Mouse (Mus musculus) adrenal gland (tissue): Measurements from ENCODE around the gene Pzp.

ENCODE experiments used
- intact Hi-C: fragments of 180-260 bp; cut with DNase I; formaldehyde crosslinking; loops from one replicate; pipeline ENCODE4 v1.15.1; 2025
- long read RNA-seq, 2 experiments: library from polyadenylated mRNA; unstranded; transcript quantifications; one replicate each; pipeline ENCODE4 v2.0.0; 2020; ENCODE audit warnings: borderline replicate concordance in 1 of 2; ENCODE audit not compliant: insufficient replicate concordance in 1 of 2

Pzp gene
- long read RNA-seq, experiment 1, result 0 reads
- long read RNA-seq, experiment 2, result 0 reads

DNA sequence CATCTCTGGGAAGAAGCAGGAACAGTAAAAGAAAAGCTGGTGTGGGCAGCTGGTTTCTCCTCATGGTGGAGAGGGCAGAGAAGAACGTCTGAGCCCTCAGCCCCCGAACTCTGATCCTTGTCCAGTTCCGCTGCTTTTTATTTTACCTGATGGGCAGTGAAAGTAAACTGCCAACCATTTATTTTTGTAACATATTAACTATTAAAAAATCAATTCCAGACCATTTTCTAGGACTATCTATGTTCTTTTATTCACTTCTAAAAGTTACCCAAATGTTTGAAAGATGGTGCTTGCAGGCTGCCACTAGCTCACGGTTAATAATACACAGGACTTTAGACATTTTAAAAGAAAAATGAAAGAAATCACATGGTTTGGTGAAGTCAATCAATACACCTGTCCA, at the start of gene Pzp:
Gene Pzp, minus strand, starts transcription at position 120 of the 400 bp plus-strand sequence.
- intact Hi-C loops, result no loop called here

DNA sequence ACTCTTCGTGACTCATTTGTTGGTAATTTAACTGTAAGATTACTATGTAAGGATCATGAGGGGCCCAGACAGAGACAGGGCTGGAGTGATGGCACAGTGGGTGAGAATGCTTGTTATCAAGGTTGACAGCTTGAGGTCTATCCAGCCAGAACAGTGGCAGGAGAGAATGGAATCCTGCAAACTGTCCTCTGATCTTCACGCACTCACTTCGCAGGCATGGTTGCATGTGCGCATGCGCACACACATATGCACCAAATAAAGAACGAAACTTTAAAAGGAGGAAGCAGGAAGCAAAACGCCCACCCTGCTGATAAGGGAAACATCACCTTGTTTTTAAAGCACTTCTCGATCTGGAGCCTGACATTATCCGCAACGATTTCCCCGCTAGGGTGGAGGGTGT, 40.1 kb upstream of the Pzp start:
- intact Hi-C loops, result no loop called here

DNA sequence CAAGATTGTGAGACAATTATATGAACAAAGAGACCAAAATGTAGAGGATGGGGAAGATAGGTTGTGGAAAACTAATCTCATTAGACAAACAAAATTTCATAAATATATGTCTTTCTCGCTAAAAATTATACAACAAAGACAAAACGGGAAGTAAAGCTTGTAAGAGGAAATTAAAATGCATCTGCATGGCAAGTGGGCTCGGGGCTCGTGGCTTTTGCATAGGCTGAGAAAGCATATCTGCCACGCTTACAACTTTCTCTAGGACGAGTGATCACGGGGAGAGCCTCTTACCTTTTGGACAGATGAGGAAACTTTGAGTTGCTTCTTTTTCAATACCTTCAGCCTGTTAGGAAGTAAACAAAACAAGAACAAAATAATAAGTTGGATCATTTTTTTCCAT, 27.5 kb upstream of the Pzp start:
- intact Hi-C loops, result no loop called here

DNA sequence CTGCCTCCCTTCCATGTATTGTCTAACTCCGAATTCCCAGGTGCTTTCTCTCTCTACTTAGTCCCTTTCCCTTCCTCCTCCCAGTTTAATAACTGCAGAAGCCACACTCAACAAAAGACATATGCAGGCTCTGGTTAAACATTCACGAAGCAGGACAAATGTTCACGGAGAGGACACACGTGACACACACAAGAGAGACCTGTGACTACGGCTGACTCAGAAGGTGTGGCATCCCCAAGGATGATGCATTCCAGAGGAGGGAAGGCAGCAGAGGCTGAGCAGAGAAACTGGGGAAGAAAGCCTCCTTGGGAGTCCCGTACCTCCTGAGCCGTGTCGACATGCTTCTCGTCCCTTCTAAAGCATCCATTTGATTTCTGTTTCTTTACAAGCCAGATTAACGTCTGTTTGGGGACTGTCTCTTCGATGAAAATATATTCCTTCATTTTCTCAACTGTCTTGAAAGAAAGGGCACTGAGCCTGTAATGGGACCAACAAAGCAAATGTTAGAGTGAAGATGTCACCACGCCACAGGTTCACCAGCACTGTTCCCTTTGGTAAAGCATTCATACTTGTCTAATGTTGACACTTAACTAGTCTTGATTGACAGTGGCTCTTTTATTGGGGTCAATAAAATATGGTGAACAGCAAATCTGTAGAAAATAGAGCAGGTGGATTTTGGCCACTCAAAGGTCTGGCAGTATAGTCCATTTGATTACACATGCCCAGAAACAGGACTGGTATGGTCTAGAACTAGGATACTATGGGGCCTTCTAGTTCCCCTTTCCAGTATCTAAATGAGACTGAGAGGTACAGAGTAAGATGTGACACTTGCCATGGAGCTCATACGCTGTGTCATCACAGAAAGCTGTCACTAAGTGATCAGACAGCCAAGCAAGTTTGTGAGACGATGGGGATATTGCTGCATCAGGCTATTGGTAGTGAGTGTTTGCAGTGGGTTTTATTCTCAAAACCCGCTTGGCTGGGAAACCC, 23.2 kb upstream of the Pzp start:
- intact Hi-C loops, result no loop called here

DNA sequence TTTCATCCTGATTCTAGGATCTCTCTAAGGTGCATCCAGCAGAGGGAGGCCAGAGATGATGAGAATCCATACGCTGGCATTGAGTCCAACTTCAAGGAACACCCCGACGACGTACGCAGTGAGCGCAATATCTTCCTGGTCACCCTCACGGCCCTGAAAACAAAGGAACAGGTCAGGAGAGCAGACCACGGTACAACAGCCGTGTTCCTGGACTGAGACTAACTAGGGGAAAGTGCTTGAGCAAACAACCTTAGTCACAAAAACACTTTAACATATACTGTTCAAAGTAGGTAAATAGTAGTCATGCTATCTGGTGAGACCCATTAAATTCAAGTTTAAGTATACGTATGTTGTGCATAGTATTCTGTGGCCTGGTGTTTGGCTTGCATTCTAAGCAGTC, 22.0 kb upstream of the Pzp start:
- intact Hi-C loops, result no loop called here

DNA sequence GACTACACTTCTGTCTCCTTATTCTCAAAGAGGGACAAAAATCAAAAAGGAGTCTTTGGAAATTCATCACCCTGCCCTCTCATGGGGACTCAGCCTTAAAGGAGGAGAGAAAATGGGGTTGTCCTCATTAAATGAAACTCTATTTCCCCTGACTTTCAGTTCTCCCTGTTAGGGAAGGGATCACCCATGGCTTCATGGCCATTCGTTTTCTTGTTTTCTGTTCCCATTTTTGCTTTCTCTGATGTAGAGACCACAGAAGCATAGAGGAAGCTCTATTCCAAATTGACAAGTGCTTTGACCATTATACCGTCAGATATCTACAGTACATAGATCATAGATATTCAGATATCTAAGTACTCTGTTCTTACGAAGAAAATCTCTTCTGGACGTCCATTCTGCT, 18.9 kb upstream of the Pzp start:
- intact Hi-C loops, result no loop called here

DNA sequence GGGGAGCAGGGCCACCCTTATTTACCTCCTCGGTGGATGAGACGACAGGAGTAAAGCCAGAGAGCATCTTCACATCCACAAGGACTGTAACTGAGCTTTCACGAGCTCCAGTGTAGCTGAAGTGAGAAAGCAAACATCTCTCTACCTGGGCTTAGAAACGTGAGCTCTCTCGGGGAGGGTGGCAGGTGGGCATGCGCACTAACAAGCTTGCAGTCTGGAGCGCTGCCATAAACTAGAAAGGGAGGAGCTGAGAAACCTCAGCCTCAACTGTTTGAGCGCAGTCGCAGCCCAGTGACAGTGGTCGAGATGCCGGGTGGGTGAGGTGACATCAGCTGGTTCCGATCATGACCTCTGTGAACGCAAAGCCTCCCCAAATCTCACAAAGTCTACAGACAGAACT, 16.7 kb upstream of the Pzp start:
- intact Hi-C loops, result no loop called here

DNA sequence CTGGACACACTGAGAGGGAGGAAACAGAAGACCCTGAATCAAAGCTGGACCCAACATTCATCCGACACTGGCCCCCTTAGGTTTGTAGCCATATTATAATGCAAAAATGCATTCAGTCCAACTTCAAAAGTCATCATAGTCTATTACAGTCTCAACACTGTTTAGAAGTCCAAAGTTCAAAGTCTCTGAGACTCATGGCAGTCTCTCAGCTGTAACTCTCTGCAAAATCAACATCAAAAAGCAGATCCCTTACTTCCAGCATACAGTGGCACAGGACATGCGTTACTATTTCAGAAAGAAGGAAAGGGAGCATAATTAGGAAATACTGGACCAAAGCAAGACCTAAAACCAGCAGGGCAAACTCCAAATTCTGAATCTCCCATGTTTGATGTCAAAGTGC, 8.7 kb upstream of the Pzp start:
- intact Hi-C loops, result no loop called here

DNA sequence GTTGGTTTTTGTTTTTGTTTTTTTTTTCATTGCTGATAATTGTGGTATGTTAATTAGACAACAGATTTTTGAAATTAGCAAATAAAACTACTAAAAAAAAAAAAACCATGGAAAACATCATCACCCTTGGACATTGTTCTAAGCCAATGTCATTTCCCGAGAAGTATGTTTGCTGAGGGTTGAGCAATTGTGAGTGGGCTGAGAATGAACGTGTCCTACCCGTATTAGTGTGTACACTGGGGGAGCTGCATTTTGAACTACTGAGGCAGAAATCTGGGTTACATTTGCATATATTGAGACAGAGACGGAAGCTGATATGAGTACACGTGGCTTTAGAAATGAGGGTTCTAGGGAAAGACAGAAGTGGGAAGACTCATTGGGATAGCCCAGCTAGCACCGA, 6.8 kb upstream of the Pzp start:
- intact Hi-C loops, result no loop called here

DNA sequence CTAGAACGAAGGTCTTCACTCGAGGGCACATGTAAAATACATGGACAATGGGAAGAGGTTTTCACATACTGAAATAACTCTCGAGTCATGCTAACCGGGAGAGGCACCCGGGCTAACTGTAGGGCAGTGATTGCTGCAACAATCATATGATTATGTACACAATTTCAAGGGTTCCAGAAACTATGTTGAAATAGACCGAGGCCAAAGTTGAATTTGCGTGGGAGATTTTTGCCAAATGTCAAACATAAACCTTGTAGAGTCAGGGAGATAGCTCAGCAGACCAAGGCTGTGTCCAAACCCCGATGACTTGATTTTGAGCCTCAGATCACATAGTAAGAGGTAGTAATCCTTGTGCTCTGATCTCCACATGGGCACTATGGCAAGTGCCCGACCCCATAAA, 6.2 kb upstream of the Pzp start:
- intact Hi-C loops, result no loop called here

DNA sequence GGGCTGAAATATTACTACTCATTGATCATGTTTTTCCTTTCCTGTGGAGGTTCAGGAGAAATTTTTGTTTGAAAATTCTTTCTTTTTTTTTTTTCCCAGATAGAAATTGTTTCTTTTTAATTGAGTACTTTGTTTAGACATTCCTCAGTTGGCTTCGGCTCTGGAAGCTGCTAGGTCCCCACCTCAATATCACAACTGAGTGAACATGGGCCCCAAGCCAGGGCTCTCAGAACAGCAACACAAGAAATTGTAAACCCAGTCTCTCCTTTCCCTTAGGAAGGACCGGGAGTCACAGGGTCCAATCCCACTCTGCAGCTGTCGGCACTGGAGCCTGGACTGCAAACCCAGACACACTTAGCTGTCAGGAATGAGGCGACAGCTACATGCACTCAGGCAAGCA, 2.0 kb upstream of the Pzp start:
- intact Hi-C loops, result no loop called here

DNA sequence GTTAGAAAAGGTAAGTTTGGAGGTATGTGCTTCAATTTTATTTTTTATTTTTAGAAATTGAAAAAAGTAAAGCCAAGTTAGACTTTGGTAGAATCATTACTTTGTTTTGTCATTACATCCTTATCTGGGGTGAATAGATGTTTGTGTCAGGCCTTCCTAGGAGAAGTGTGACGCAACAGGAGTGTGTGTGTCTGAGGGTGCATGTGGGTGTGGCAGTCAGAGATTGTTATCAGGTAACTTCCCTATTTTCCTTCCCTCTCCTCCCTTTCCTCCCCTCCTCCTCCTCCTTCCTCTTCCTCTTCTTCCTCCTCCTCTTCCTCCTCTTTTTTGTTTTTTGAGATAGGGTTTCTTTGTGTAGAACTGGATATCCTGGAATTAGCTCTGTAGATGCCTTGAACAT, 590 bp upstream of the Pzp start:
- intact Hi-C loops, result no loop called here

DNA sequence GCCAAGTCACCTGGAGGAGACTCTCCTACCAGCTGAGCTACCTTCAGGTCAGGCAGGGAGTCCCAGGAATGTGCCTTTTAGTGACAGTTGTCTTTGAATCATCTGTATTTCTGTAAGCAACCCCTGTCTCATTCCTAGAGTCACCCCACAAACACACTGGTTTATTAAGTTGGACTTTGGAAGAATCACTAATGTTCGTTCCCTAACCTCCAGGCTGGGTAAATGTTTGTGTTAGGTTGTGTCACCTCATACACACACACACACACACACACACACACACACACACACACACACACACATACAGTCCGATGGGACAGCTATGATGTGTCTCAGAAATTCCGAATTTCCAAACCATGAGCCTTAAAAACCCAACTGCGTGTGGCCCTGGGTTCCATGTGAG, 719 bp downstream of the Pzp start:
- intact Hi-C loops, result no loop called here

DNA sequence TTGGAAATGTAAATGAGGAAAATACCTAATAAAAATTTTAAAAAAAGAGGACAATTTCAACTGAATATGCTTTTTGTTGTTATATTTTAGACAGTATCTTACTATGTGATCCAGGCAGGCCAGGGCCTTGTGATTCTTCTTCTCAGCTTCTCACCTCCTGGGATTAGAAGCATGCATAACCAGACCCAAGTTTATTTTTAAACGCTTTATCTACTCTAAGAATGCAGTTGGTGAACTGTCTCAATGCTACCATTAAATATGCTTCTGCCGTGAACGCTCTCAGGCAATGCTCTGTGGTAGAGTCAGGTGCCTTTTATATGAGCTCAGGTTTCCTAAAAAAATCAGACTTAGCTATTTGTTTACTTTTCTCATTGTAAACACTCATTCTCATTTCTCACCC, 3.2 kb downstream of the Pzp start:
- intact Hi-C loops, result no loop called here

DNA sequence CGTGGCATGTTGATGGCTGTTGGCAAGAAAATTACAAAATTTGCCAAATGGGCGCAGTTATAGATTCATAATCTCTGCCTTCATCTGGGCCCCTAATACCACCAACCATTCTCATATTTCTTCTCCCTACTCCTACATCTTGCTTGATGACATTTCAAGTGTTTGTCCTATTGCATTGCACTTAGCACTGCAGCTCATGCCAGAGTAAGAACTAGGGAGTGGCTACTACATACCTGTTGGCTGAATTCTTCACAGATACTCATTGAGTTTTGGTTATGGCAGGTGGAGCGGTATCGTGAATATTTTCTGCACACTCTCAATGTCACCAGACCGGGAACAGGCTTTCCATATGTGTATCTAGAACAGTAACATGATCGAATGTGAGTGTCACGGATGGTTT, 7.4 kb downstream of the Pzp start:
- intact Hi-C loops, result no loop called here

DNA sequence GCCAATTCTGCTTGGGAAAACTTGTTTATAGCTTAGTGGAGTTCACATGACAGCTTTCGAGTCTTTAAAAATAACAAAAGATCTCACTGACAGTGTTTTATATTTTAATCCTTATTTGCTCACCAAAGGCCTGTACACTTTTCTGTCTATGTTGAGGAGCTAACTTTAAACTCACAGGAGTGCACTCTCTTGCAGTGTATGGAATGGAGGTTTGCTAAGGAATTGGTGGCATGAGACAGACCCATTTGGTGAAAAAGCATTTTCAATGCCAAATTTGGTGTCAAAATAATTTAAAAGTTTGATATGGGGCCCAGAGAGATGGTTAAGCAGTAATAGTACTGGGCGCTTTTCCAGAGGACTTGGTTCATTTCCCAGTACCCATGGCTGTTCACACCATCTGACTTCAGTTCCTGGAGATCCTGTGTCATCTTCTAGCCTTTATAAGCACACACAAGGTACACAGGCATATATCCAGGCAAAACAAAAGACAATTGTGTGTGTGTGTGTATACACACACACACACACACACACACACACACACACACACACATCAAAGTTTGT, 20.8 kb downstream of the Pzp start:
- intact Hi-C loops, result no loop called here

DNA sequence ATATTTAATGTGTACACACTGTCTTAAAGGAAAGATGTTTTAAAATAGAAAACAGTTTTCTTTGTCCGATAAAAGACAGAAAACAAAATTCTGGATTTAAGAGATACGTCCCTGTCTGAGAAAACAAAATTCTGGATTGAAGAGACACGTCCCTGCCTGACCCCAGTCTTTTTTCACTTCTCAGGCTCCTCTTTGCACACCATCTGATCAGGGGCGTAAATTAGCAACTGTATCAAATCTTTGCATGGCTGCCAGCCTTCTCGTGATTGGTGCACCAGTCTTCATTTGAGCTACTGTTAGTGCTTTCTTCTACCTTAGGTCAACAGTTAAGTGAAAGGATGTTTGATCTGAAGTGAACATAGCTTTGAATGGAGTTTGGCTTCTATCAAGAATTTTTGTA, 21.8 kb downstream of the Pzp start:
- intact Hi-C loops, result no loop called here

DNA sequence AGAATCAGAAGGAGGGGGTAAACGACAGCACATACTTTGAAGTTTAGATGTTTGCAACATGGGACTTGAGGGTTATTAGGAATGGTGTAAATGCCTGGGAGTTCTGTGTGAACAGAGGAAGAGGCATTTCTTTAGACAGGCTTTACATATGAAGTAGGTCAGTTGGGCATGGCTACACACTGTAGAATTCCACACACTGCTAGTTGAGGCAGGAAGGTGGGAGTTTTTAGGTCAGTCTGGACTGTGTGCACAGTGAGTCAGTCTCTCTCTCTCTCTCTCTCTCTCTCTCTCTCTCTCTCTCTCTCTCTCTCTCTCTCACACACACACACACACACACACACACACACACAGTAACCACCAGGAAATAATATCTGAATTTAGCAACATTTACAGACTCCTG, 31.2 kb downstream of the Pzp start:
- intact Hi-C loops, result no loop called here

DNA sequence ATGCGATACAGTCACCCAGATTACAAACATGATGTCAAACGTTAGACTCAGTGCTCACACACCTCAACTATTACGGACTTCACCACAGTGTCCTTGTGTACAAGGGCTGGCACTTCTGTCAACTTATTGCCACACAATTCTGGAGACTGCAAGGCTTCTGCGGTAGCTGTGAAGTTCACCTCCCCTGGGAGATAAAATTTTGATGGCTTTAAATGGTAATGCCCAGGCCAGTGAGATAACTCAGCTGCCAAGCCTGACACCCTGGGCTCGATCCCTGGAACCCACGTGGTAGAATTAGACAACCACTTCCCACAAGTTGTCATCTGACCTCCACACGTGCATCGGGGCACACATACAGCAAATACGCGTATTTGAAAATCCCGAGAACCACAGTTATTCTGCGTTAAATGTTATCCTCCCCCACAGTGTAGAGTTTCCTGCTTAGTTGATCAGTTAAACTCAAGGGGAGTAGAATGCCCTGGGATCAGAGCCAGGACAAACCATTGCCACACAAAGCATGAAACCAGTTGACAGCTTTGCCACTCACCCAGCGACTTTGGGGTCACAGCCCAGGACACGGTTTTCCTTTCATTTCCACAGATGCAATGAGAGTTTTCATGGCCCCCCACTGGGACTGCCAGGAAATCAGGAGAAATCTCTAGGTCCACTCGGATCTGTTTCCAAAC, 31.7 kb downstream of the Pzp start:
- intact Hi-C loops, result no loop called here

DNA sequence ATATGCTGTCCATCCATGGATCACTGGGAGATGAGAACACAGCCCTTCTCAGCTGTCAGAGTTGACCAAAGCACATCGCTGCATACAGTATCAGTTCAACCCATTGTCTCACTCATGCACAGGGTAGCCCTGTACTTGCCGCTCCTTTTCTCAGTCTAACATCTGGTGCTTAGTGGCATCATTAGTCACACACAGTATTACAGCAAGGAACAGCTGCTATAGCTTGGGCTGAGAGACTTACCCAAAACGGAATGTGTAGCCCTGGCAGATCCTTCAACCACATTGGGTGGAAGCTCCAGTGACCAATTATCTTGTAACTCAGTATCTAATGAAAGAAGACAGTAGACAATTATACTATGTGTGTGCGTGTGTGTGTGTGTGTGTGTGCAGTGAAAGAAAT, 34.6 kb downstream of the Pzp start:
- intact Hi-C loops, result no loop called here

DNA sequence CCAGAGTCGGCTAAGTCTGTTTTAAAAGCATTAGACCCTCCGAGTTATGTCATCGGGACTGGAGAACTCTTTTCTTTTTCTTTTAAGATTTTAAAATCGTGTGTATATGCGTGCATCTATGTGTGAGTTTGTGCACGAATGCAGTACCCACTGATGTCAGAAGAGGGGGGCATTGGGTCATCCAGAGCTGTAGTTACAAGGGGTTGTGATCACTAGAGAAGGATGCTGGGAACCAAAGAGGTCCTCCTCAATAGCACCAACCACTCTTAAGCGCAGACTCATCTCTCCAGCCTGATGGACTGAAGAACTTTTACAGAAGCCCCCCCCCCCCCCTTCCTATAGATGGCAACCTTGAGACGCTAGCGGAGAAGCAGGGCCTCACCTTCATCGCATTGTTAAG, 36.4 kb downstream of the Pzp start:
- intact Hi-C loops, result no loop called here

DNA sequence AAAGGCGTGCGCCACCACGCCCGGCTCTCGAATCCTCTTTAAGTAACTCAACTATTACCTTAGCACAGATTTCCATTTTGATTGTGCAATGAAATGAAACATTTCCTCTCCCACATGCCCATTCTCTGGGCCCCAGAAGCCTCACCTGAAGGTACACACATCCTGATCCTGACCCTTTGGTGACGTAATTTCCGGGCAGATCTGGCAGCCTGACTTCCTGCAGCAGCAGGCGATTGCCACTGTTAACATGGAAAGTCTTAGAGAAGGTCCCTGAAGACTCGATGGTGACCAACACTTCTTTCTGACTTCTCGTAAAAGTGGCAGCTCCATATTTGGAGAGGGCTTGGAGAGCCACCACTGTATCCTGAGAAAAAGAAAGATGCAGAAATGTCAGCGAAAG, 38.8 kb downstream of the Pzp start:
- intact Hi-C loops, result no loop called here
